Mouse (Mus musculus): ENCODE measurements around the gene Unc5b.

- TF ChIP-seq CTCF (IDR thresholded peaks at IDR 0.05; ENCODE audit: low read depth) (no peak), EP300 (IDR thresholded peaks at IDR 0.05; ENCODE audit: low read depth) (no peak)
These were observed 77.4 kb downstream of the Unc5b start for GRCm38 (mm10) chr10:60753941-60754340.

Measured in liver, embryonic 14.5 days (tissue).